Mouse (Mus musculus) small intestine, adult 2 months (tissue): Measurements from ENCODE around the gene Slc9c1.

Experiments used
- CTCF ChIP-seq: fragments of 200-500 bp; IDR thresholded peaks from 2 replicates; pipeline ENCODE4 v1.5.1; 2012; ENCODE audit warnings: low read depth, mild to moderate bottlenecking, control low read depth, inconsistent platforms, low read length, moderate library complexity, mixed read lengths; ENCODE audit not compliant: insufficient replicate concordance, insufficient read length; ENCODE audit errors: extremely low read depth
- POLR2A ChIP-seq: fragments of 200-500 bp; IDR thresholded peaks from 2 replicates; pipeline ENCODE4 v1.6.1; 2012; ENCODE audit warnings: low read depth, mild to moderate bottlenecking, control low read depth, inconsistent platforms, low read length, moderate library complexity

DNA sequence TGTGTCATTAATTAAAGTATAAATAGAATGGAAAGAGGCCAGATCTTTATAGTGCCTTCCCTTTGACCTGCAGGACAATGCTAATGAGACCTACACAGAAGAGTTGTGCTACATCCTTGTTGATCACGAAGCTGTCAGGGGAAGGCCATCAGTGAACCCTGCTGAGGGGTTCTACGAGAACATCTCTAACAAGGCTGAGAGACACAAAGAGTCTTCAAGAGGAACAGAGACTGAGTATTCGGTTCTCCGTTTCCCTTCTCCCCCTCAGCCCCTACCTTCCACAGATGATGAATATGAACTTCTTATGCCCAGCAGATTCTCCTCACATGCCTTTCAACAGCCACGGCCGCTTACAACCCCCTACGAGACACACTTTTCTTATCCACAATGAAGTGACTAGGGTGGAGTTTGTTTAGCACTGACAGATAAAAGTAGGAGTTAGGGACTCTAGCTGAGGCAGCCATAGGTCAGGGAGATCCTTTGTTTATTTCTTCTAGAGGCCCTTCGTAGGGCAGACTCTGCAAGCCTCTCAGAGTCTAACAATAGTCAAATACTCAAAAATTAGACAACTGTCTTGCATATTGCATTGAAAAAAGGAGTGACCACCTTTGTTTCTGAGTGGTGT lies 84.8 kb downstream of the Slc9c1 start:
- TF ChIP-seq CTCF = no peak
- no peak for TF ChIP-seq POLR2A
